16 mouse cellular contexts compared by ENCODE assay signal in the genomic region with DNA sequence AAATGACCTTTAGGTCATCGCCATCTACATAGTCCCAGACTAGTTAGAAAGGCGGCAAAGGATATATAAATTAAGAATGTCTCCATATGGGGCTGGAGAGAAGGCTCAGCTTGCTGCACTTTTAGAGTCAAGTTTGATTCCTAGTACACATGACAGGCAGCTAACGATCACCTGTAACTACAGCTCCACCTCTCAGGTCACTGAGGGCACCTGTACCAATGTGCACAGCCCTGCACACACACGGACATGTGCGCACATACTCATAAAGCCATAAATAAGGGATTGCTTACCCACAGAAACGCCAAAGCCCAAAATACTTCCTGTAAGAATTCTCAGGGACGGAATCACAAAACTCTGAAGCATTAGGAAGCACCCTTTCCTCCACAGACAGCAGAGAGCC.
"Had no signal": no experiment of that assay in that cellular context is flagged by ENCODE, and none has a peak within 500 bp of the region (broad histone marks: within the 10 kb centered on the region; RNA-seq: fewer than 3 reads in every experiment).

No protein-coding gene starts in this region.

- H3K4me3 ChIP-seq: neural tube, embryonic 13.5 days; neural tube, embryonic 15.5 days; stomach, embryonic 15.5 days had no signal

- H3K9ac ChIP-seq: neural tube, embryonic 13.5 days; neural tube, embryonic 15.5 days; stomach, embryonic 15.5 days had no signal

- H3K27me3 ChIP-seq: neural tube, embryonic 13.5 days; neural tube, embryonic 15.5 days; stomach, embryonic 15.5 days had no signal

- H3K4me2 ChIP-seq: neural tube, embryonic 13.5 days; neural tube, embryonic 15.5 days; stomach, embryonic 15.5 days had no signal

- H3K9me3 ChIP-seq: neural tube, embryonic 13.5 days; neural tube, embryonic 15.5 days; stomach, embryonic 15.5 days had no signal

- H3K4me1 ChIP-seq: neural tube, embryonic 13.5 days; neural tube, embryonic 15.5 days; stomach, embryonic 15.5 days had no signal

- H3K27ac ChIP-seq: neural tube, embryonic 13.5 days; neural tube, embryonic 15.5 days; stomach, embryonic 15.5 days; stomach, postnatal 0 days had no signal

- DNase-seq: retina, postnatal 1 day; right cerebral cortex, adult 18-20 months; right cerebral cortex, postnatal 14 days; right cerebral cortex, postnatal 25 days; right cerebral cortex, postnatal 4 days; spleen, adult 18-20 months; thymus, adult 18-20 months; thymus, adult 2 months; thymus, postnatal 14 days; thymus, postnatal 25 days; thymus, postnatal 36 days; thymus, postnatal 4 days had no signal
